Mouse (Mus musculus) hindbrain, embryonic 14.5 days (tissue): ENCODE data around the gene Tmem265. TPM values are rescaled to one million over a fixed set of nuclear protein-coding genes. Genes with fewer than 3 reads are reported as not detected.

Source experiments
- ATAC-seq: fragments of 200-750 bp; cut with Nextera tagmentation; 2 replicates; pipeline ENCODE4 v1.8.0; 2017; ENCODE audit warnings: moderate number of reproducible peaks, mild to moderate bottlenecking, moderate TSS enrichment, moderate library complexity; ENCODE audit not compliant: low FRiP score
- DNase-seq: peaks from one replicate; pipeline ENCODE4 v3.0.0-alpha.2; 2015; ENCODE audit warnings: low spot score
- H3K27ac ChIP-seq: fragments of 300-500 bp; sonication (generic); 2 replicates; pipeline ENCODE4 v1.5.1; 2014; ENCODE audit warnings: mild to moderate bottlenecking, moderate library complexity
- H3K27me3 ChIP-seq: fragments of 300-500 bp; sonication (generic); 2 replicates; pipeline ENCODE4 v1.6.1; 2014; ENCODE audit warnings: mild to moderate bottlenecking, low read length, mixed read lengths; ENCODE audit not compliant: control insufficient read depth, insufficient read depth
- H3K36me3 ChIP-seq: fragments of 300-500 bp; sonication (generic); replicated peaks from 2 replicates; pipeline ENCODE4 v1.6.1; 2014; ENCODE audit not compliant: control insufficient read depth, insufficient read depth
- H3K4me1 ChIP-seq: fragments of 300-500 bp; sonication (generic); replicated peaks from 2 replicates; pipeline ENCODE4 v1.6.1; 2014; ENCODE audit warnings: antibody characterized with exemption, low read length, mixed read lengths; ENCODE audit not compliant: control insufficient read depth, insufficient read depth
- H3K4me2 ChIP-seq: fragments of 300-500 bp; sonication (generic); replicated peaks from 2 replicates; pipeline ENCODE4 v1.6.1; 2014; ENCODE audit warnings: mild to moderate bottlenecking, moderate library complexity
- H3K4me3 ChIP-seq: fragments of 300-500 bp; sonication (generic); replicated peaks from 2 replicates; pipeline ENCODE4 v1.5.1; 2014; ENCODE audit warnings: mild to moderate bottlenecking, low read length
- H3K9ac ChIP-seq: fragments of 300-500 bp; sonication (generic); 2 replicates; pipeline ENCODE4 v1.6.1; 2014
- H3K9me3 ChIP-seq: fragments of 300-500 bp; sonication (generic); 2 replicates; pipeline ENCODE4 v1.6.1; 2016; ENCODE audit warnings: low read length; ENCODE audit not compliant: control insufficient read depth
- WGBS: fragments of 180-500 bp; shearing (Covaris S2); extraction: QIAGEN DNeasy Blood & Tissue Kit; methylation state at CpG from one replicate; pipeline ENCODE4 v1.1.7; 2014; 5-methylcytosine and 5-hydroxymethylcytosine counted together
- polyA plus RNA-seq: library from polyadenylated mRNA; unstranded; fragments of >200 nt; fragmentation: Nextera tagmentation; extraction: Ambion mirVana; gene quantifications from 2 replicates; pipeline ENCODE4 v1.2.1, GENCODE M21; 2014

Tmem265 gene
- polyA plus RNA-seq, 1 experiment from 2014 or later = 10.3 TPM

DNA sequence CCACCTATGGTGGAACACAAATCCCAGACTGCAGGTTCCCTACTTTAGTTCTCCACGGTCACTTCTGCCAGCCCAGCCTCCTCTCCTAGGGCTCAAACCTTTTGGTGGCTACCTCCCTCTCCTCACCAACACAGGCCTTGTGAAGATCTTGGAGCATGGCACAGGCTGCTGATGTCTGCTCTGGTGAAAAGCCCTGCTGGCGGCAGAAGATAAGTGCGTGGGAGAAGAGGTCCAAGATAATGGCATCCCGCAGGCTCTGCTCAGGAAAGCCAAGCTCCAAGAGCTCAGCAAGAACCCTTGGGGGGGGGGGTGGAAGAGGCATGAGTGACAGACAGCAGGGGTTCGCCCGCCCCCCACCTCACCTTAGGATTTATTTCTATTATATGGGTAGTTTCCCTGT is 25.0 kb downstream of the Tmem265 start:
- 91% methylated on average over 6 of the region's 6 CpGs for WGBS
- H3K4me3 ChIP-seq = no peak overlapping the region

DNA sequence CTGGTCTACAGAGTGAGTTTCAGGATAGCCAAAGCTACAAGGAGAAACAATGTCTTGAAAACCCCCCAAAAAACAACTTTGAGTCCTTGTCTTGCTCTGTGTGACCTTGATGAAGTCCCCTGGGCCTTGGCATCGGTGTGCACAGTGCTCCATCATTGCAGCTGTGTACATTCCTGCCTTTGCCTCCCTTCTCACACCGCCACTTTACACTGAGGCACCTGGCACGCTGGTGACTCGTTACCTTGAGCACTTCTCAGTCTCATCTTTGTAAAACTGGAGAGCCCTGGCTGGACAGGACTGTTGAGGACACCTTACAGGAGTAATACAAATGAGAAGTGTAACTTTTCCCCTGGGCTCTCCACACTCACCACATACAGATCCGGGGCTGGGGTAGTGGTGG is 26.0 kb downstream of the Tmem265 start:
- WGBS = 79% methylated on average over 5 of the region's 5 CpGs
- H3K27ac ChIP-seq = peak overlapping the region; percentile 80; the same call in 1 of the 2 replicates

More for the DNA sequence above, 25.0 kb downstream of the Tmem265 start:
- no peak for DNase-seq
- peaks cover 50% of the 10 kb centered on the region for H3K36me3 ChIP-seq
- no peak overlapping the region for H3K27ac ChIP-seq
- no peaks in the 10 kb centered on the region for H3K9me3 ChIP-seq
- H3K27me3 ChIP-seq = no peaks in the 10 kb centered on the region
- no peak overlapping the region for H3K9ac ChIP-seq
- H3K4me1 ChIP-seq = peaks cover 16% of the 10 kb centered on the region
- H3K4me2 ChIP-seq = no peak overlapping the region
- ATAC-seq = no peak

DNA sequence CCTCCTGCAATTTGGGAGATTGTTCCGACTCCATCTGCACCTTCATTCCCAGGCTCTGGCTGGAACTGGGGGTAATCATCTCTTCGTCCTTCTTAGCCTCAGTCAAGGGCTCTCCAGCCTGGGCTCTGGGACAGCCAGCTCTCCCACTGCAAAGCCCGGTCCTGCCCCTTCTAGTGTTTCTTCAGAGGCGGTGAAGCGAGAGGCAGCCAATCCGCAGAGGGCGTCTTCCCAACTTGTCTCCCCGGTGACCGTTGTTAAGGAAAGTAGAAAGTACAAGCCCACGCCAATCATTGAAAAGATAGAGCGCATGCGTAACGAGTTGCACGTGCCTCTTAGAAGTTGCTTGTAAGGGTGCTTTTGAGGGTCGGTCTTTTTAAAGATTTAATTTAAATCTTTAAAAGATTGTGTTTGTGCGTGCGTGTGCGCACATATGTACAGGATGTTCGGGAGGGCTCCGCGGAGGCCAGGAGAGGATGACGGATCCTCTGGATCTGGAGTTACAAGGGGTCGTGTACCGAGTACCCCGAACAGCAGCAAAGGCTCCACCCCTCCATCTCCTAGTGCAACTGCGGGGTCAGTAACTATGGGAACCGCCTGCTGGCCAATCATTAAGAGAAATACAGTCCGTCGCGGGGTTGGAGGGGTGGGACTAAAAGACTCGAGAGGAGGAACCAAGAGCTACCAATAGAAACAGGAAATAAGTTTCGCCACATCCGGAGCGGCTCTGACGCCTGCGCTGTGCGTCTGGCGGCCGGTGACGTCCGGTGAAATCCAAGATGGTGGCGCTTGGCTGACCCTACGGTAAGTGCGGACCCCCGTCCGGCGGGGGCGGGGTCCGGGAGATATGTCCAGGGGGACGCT is 27.1 kb downstream of the Tmem265 start, which contains the start of the genes Ccdc189 and Rnf40:
TSS of gene Ccdc189 (minus strand) at position 585 of the 861 bp plus-strand sequence.
TSS of gene Rnf40 (plus strand) at position 757 of the 861 bp plus-strand sequence.
- Histone ChIP-seq H3K4me3 (peak within 1 kb of the TSS; percentile 93), H3K4me1 (peaks cover 16% of the 10 kb centered on the region), H3K36me3 (peaks cover 51% of the 10 kb centered on the region), H3K27me3 (no peaks in the 10 kb centered on the region), H3K9ac (peak within 1 kb of the TSS; percentile 80), H3K9me3 (no peaks in the 10 kb centered on the region), H3K27ac (peak within 1 kb of the TSS; percentile 80), H3K4me2 (peak within 1 kb of the TSS; percentile 69)
- DNase-seq (peak; percentile 93), ATAC-seq (peak; percentile 97)
- WGBS = under 1% methylated on average over 50 of the region's 50 CpGs

More for the DNA sequence above, 26.0 kb downstream of the Tmem265 start:
- Histone ChIP-seq H3K9ac (peak overlapping the region; percentile 41), H3K9me3 (no peaks in the 10 kb centered on the region), H3K36me3 (peaks cover 51% of the 10 kb centered on the region), H3K4me3 (peak overlapping the region; percentile 93; the same call in 1 of the 2 replicates), H3K4me1 (peaks cover 16% of the 10 kb centered on the region), H3K27me3 (no peaks in the 10 kb centered on the region), H3K4me2 (peak overlapping the region; percentile 69)
- DNase-seq (no peak), ATAC-seq (no peak)

- 6% methylated on average over 29 of the region's 29 CpGs for WGBS
- Histone ChIP-seq H3K9ac (peak overlapping the region; percentile 80), H3K27ac (peak overlapping the region; percentile 80), H3K4me1 (peaks cover 16% of the 10 kb centered on the region), H3K36me3 (peaks cover 51% of the 10 kb centered on the region), H3K4me3 (peak overlapping the region; percentile 93), H3K27me3 (no peaks in the 10 kb centered on the region), H3K9me3 (no peaks in the 10 kb centered on the region), H3K4me2 (peak overlapping the region; percentile 69)
- ATAC-seq (no peak), DNase-seq (no peak)
These were observed 27.7 kb downstream of the Tmem265 start for GRCm38 (mm10) chr7:127588901-127589300.

DNA sequence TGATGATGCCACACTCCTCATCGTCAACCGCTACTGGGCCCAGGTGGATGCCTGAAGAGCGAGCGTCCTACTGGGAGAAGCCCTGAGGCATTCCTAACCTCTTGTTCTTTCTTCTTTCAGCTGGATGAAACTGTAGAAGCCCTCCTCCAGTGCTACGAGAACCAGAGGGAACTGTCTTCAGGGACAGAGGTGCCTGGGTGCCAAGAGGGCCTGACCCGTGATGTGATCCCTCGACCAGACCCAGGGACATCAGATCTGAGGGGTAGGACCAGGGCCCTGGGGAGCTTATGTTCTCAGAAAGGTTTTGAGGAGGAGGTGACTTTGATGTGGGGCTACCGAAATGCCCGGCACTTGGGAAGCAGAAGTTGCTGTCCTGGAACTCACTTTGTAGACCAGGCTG is 28.4 kb downstream of the Tmem265 start:
- no peak overlapping the region for H3K27ac ChIP-seq
- ATAC-seq (no peak), DNase-seq (no peak)
- no peak overlapping the region for H3K9ac ChIP-seq
- H3K9me3 ChIP-seq = no peaks in the 10 kb centered on the region
- peaks cover 16% of the 10 kb centered on the region for H3K4me1 ChIP-seq
- H3K4me2 ChIP-seq = peak overlapping the region; percentile 69
- peak overlapping the region; percentile 93 for H3K4me3 ChIP-seq
- H3K36me3 ChIP-seq = peaks cover 53% of the 10 kb centered on the region
- 93% methylated on average over 9 of the region's 9 CpGs for WGBS
- no peaks in the 10 kb centered on the region for H3K27me3 ChIP-seq

DNA sequence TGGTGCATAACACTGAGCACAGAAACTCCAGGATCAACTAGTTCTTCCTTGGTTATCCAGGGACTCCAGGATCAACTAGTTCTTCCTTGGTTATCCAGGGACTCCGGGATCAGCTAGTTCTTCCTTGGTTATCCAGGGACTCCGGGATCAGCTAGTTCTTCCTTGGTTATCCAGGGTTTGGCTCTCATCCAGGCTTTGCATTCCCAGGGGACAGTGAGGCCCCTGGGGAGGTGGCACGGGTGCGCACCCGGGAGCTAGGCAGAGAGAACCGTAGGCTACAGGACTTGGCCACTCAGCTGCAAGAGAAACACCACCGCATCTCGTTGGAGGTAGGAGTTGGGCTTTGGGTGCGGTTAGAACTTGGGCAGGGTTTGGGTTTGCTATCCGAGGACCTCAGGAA is 29.9 kb downstream of the Tmem265 start:
- no peaks in the 10 kb centered on the region for H3K27me3 ChIP-seq
- no peak overlapping the region for H3K27ac ChIP-seq
- H3K9me3 ChIP-seq = no peaks in the 10 kb centered on the region
- DNase-seq = no peak
- no peak overlapping the region for H3K4me2 ChIP-seq
- 94% methylated on average over 10 of the region's 10 CpGs for WGBS
- peaks cover 68% of the 10 kb centered on the region for H3K36me3 ChIP-seq
- H3K4me3 ChIP-seq = no peak overlapping the region
- H3K9ac ChIP-seq = no peak overlapping the region
- peaks cover 16% of the 10 kb centered on the region for H3K4me1 ChIP-seq
- ATAC-seq = no peak

DNA sequence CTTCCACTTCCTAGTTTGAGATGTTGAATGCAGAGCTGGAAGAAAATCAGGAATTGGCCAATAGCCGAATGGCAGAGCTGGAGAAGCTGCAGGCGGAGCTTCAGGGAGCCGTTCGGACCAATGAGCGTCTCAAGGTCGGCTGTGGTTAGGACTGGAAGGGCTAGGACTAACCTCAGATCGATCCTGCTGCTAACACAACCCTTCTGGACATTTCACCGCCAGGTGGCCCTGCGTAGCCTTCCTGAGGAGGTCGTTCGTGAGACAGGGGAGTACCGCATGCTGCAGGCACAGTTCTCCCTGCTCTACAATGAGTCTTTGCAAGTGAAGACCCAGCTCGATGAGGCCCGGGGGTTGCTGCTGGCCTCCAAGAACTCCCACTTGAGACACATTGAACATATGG is 31.4 kb downstream of the Tmem265 start:
- no peak overlapping the region for H3K27ac ChIP-seq
- no peaks in the 10 kb centered on the region for H3K27me3 ChIP-seq
- no peak overlapping the region for H3K4me2 ChIP-seq
- H3K4me1 ChIP-seq = peaks cover 11% of the 10 kb centered on the region
- no peak for ATAC-seq
- peaks cover 83% of the 10 kb centered on the region for H3K36me3 ChIP-seq
- 93% methylated on average over 14 of the region's 14 CpGs for WGBS
- H3K9ac ChIP-seq = no peak overlapping the region
- no peak for DNase-seq
- H3K9me3 ChIP-seq = no peaks in the 10 kb centered on the region
- no peak overlapping the region for H3K4me3 ChIP-seq

- Histone ChIP-seq H3K4me2 (no peak overlapping the region), H3K9ac (no peak overlapping the region), H3K9me3 (no peaks in the 10 kb centered on the region), H3K27me3 (no peaks in the 10 kb centered on the region), H3K4me3 (no peak overlapping the region), H3K27ac (no peak overlapping the region), H3K4me1 (no peaks in the 10 kb centered on the region), H3K36me3 (peaks cover 99% of the 10 kb centered on the region)
- DNase-seq (no peak), ATAC-seq (no peak)
- WGBS = 96% methylated on average over 17 of the region's 17 CpGs
These were observed 35.6 kb downstream of the Tmem265 start for GRCm38 (mm10) chr7:127596747-127597146.

DNA sequence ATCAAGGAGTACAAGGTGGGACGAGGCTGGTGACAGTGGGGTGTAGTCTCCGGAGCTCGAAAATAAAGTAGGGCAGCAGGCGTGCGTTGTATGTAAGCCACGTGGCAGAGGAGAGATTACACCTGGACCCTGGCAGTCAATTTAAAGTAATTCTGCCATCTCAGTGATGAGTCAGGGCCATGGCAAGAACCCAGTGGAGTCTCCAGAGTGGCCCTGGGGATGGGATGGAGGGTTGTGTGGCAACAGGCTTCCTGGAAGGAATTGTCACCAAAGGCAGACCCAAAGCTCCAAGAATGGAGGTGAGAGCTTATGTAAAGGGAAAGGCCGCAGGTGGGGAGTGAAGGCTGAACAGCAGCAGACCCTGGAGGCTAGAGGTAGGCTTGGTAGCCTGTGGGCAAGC is 39.4 kb downstream of the Tmem265 start:
- no peak for ATAC-seq
- 94% methylated on average over 7 of the region's 7 CpGs for WGBS
- H3K4me3 ChIP-seq = no peak overlapping the region

More for the DNA sequence above, 39.4 kb downstream of the Tmem265 start:
- Histone ChIP-seq H3K9me3 (no peaks in the 10 kb centered on the region), H3K27me3 (no peaks in the 10 kb centered on the region), H3K4me2 (no peak overlapping the region), H3K27ac (no peak overlapping the region), H3K9ac (no peak overlapping the region), H3K4me1 (no peaks in the 10 kb centered on the region), H3K36me3 (peaks cover 98% of the 10 kb centered on the region)
- DNase-seq = no peak
